Mouse (Mus musculus): ENCODE data around the gene Dgcr2.

Gene Dgcr2

DNA sequence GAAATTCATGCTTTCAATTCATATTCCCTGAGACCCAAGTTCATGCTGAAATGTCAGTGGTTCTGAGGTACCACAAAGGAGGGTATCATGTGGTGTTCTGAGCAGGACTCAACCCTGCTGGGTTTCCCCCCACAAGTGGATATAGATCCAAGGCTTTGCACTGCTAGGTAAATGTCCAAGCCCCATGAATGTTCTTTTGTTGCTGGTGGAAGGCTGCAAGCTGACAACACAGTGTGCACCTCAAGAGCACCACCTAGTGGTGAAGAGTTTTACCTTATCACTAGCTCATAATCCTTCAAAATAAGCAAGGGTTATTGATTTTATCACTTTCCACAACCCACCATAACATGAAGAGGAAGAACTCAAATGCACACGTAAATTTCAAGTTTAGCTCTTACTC, 49.4 kb downstream of the Dgcr2 start:
- DNase-seq (ENCODE audit: low read depth, low spot score): peak; percentile 88

DNA sequence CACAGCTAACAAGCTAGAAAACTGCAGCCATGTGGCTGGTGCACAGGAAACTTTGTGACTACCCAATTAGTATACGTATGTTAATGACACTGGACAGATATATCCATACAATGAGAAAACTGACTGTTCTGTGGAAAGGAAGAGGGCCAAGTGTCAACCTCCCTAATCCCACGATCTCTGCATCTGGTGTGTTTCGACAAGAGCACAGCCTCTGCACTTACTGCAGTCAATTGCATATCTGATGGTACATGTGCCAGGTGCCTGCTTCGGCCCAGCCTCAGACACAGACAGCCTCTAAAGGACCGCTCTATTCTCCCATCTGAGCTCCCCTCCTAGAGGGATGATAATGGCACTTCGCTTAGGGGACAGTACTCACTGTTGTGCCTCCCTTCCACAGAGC, 49.9 kb downstream of the Dgcr2 start:
- no peak for DNase-seq (ENCODE audit: low read depth, low spot score)

GRCm38 (mm10) chr16:17843701-17844365, 54.5 kb downstream of the Dgcr2 start:
- DNase-seq (ENCODE audit: low read depth, low spot score): no peak

DNA sequence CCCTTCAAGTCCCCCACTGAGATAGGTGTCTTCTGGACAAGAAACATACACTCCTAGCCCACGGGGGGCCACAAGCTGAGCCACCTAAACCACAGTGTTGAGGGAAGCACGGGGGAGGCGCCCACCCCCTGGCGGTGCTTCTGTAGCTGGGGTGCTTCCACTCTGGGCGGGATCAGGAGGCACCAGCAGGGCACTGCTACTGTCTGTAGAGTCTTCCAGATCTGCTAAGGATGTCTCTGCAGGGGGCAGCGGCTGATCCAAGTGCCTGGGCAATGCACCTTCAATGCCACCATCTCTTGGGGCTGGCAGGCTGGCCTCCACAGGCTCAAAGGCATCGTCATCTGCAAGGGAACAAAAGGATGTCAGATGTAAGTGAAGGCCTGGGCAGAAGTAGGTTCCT, 55.9 kb downstream of the Dgcr2 start:
- DNase-seq (ENCODE audit: low read depth, low spot score): no peak

GRCm38 (mm10) chr16:17839976-17840375, 58.4 kb downstream of the Dgcr2 start:
- DNase-seq (ENCODE audit: low read depth, low spot score): no peak

DNA sequence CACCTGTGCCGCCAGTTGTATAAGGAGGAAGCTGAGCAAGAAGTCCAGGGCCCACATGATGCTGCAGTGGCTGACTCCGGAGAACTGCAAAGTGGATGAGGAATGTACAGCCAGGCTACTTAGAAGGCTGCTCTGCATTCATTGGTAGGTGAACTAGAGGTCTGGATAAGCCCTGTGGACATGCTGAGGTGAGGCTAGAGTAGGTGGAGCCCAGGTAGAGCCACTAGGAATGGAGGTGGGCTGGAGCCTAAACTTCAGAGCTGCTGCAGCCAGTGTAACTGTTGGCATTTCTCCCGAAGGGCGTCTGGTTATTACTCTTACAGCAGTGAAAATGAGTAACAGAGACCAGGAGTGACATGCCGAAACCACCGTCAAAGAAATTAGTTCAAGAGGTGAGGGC, 60.3 kb downstream of the Dgcr2 start, which contains the start of gene Car15:
Gene Car15 (minus strand): TSS at position 314 of the 400 bp plus-strand sequence.
- no peak for DNase-seq (ENCODE audit: low read depth, low spot score)

DNA sequence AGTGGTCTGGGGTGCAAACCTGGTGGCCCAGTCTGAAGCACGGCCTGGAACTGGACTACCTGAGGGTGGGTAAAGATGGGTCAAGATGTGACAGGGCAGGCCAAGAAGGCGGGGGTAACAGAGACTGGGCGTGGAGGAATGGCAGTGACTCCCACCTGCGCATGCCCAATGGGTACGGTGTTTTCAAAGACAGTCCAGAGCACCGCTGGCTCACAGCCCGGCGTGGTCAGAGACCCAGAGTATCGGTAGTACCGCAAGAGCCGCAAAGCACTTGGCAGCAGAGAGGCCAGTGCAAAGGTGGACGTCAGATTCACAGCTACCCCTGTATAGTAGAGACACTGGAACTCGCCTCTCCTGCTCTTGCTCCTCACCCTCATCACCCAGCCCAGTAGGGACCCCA, 62.9 kb downstream of the Dgcr2 start:
- no peak for DNase-seq (ENCODE audit: low read depth, low spot score)

DNA sequence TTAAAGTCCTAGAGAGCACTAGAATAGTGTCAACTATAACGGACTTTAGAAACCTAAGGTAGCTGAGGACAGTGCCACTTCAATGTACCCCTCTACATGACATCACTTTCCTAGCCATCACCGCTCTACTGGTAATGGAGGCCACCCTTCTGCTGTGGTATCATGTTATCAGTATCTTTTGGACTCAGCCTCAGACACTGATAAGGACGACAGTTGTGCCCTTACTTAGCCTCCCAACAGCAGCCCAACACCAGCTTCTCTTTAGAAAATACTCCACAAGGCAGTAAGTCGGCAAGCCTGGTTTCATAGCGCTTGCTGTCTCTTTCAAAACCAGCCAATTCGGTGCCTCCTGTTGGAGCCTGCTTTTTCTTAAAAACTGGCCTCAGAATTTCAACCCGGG, 63.8 kb downstream of the Dgcr2 start:
- DNase-seq (ENCODE audit: low read depth, low spot score): no peak

GRCm38 (mm10) chr16:17833681-17834399, 64.5 kb downstream of the Dgcr2 start:
- DNase-seq (ENCODE audit: low read depth, low spot score): no peak

DNA sequence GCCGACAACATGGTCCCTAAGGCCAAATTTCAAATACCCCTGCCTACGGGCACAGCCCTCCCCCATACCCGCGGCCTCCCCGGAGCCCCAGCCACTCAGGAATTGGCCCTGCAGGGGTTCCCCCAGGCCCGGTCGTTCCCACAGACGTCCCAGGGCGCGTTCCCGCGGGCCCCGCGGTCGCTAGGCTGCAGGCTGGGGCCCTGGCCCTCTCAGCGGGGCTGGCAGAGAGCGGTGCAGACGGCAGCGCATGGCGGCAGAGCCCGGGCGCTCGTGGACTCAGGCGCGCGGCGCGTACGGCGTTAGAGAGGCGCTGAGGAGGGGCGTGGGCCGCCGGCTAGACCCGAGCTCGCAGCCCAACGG, 65.1 kb downstream of the Dgcr2 start:
- no peak for DNase-seq (ENCODE audit: low read depth, low spot score)

GRCm38 (mm10) chr16:17832821-17833220, 65.5 kb downstream of the Dgcr2 start, which contains the start of gene B830017H08Rik:
Gene B830017H08Rik (plus strand): TSS chr16:17833121.
- DNase-seq (ENCODE audit: low read depth, low spot score): no peak

DNA sequence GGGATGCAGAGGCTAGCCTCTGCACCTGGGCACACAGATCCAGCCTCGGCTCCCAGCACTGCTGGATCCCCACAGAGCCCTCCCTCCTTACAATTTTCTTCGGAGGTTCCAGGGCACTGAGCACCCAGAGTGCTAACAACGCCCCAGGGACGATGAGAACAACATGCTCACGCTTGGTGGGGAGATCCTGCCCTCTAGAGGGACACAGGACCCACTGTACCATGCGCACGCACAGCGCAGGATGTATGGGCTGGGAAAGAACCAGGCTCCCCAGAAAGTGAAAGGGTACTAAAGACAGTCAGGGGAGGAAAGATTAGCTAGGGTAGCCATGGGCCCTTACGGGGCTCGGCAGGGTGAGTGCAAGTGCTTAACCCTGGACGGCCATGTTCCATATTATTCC, 66.6 kb downstream of the Dgcr2 start:
- DNase-seq (ENCODE audit: low read depth, low spot score): no peak

GRCm38 (mm10) chr16:17830385-17831178, 67.8 kb downstream of the Dgcr2 start:
- DNase-seq (ENCODE audit: low read depth, low spot score): no peak

GRCm38 (mm10) chr16:17828867-17829266, 69.5 kb downstream of the Dgcr2 start:
- no peak for DNase-seq (ENCODE audit: low read depth, low spot score)

GRCm38 (mm10) chr16:17828229-17828628, 70.1 kb downstream of the Dgcr2 start:
- no peak for DNase-seq (ENCODE audit: low read depth, low spot score)

DNA sequence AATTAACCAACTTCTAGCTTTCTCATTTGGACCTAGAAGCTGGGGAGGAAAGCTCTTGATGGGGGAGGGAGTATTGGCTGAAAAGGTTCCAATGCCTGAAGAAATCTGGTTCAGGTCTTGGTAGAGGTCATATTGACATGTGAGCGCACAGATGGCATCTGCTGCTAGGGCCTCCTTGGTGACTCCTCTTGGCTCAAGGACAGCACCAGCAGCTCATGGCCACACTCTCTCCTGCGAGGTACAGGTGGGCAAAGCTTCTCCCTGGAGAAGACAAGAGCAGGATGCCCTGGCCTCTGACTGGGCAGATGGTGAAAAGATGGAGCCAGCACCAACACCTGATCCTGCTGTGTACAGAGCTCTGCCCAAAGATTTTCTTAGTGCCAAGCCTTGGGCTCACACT, 71.9 kb downstream of the Dgcr2 start:
- DNase-seq (ENCODE audit: low read depth, low spot score): no peak

GRCm38 (mm10) chr16:17816528-17816927, 81.8 kb downstream of the Dgcr2 start:
- DNase-seq (ENCODE audit: low read depth, low spot score): peak; percentile 55

DNA sequence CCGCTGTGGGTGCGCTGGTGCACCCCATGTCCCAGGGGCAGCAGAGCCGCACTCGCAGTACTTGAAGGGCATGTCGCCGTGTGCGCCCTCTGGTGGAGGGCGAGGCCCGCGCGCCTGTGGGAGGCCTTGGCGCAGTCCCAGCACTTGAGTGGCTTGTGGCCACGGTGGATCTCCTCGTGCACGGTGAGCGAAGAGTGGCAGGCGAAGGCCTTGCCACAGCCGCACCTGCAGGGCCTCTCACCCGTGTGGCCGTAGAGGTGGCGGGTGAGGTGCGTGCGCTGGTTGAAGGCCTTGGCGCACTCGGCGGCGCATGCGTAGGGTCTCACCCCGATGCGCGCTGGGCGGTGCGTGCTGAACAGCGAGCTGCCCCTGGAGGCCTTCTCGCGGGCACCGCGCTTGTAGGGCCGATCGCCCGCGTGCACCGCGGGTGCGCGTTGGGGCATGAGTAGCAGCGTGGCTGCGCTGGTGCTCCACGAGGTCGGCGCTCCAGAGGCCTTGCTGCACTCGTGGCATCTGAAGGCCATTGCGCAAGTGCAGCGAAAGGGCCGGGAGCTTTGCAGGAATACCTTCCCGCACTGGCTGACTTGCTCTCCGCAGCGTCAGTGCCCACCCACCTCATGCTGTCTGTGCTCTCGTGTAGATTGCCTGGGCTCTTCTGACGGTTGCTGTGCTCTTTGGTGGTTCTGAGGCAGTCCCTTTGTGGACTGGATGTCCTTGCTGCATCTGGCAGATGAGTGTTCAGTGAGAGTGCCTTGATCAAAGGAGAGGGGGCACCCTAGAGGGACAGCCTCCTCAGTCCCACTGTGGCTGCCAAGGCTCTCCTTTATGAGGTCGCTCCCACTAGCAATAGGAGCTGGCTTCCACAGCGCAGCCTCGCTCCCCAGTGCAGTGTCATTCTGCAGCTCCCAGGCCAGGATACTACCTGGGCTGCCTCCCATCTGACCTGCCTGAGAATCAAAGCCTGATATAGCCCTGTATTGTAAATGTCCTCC, 82.7 kb downstream of the Dgcr2 start:
- no peak for DNase-seq (ENCODE audit: low read depth, low spot score)

DNA sequence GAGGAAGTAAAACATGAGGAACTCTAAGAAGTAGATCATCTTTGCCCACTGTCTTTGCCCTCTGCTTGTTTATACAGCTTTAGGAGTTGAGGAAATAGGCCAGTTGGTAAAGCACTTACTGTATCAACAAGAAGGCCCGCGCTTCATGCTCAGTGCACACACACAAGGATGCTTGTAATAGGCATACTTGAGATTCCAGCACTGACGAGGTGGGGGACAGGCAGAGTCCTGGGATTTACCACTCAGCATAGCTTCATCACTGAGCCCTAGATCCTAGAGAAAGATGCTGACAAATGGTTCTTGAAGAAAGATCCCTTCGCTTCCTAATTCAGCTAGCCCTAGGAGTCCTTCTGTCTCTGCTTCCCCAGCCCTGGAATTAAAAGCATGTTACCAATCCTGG, 85.2 kb downstream of the Dgcr2 start:
- DNase-seq (ENCODE audit: low read depth, low spot score): no peak

DNA sequence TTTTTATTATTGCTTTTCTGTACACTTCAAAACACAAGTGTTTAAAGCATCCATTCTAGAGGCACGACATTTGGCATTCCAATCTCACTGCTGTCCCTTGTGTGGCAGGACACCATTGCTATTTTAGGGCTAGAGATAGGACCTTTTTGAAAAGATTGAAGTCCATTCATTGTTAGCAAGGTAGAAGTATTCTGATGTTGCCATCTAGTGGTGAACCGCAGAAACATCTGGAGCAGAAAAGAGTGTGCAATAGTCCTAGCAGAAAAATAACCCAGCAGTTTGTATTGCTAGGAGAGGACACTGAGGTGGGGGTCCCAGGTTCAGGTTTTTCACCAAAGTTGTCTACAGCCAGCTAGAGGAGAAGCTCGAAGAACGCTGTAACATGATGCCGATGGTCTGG, 86.2 kb downstream of the Dgcr2 start:
- peak; percentile 87 for DNase-seq (ENCODE audit: low read depth, low spot score)

DNA sequence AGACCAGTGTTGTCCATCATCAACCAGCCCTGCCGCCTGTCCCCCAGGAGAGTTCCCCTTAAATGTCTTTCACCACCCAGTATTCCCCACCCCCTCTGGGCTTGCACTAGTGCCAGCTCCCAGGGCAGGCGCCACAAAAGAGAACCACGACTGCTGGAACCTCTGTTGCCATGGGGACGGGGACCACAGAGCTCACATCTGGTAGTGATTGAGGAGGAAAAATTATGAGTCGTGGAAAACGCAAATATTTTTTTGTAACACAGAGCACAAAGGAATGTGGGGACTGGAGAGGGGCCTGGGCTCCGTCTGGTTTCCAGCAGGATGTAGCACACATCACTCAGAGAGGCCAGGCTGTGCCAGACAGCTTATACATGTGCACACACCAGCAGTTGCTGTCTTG, 88.7 kb downstream of the Dgcr2 start:
- peak; percentile 99 for DNase-seq (ENCODE audit: low read depth, low spot score)
